Mouse (Mus musculus) C2C12 (cell line): ENCODE results near the gene Tmem38a. TPM values are rescaled to one million over a fixed set of nuclear protein-coding genes. Genes with fewer than 3 reads are reported as not detected.
A peak's percentile ranks its signal among the peaks of the same experiment; 100 is the strongest.

Experiments used
- H3K27me3 ChIP-seq: one replicate; pipeline ENCODE4 v1.6.1; 2011; ENCODE audit not compliant: control insufficient read depth, insufficient read depth, insufficient read length
- H3K36me3 ChIP-seq: one replicate; pipeline ENCODE4 v1.6.1; 2011; ENCODE audit not compliant: control insufficient read depth, insufficient read depth
- H3K4me3 ChIP-seq: one replicate; pipeline ENCODE4 v1.5.1; 2011; ENCODE audit warnings: mild to moderate bottlenecking, control low read depth; ENCODE audit not compliant: poor library complexity, insufficient read depth, severe bottlenecking
- H3K79me2 ChIP-seq: one replicate; pipeline ENCODE4 v1.6.1; 2011; ENCODE audit not compliant: control insufficient read depth, insufficient read depth
- H3K79me3 ChIP-seq: one replicate; pipeline ENCODE4 v1.6.1; 2011; ENCODE audit warnings: low read depth, control low read depth
- H3ac ChIP-seq: one replicate; pipeline ENCODE3; 2011; ENCODE audit warnings: low read depth; ENCODE audit not compliant: control insufficient read depth, insufficient read length
- CEBPB ChIP-seq: IDR thresholded peaks from one replicate; pipeline ENCODE4 v1.6.1; 2011; ENCODE audit warnings: low read depth, mild to moderate bottlenecking, control low read depth, moderate library complexity
- CTCF ChIP-seq: IDR thresholded peaks from one replicate; pipeline ENCODE4 v1.5.1; 2011; ENCODE audit not compliant: control insufficient read depth, insufficient read depth, insufficient read length
- FOSL1 ChIP-seq: IDR thresholded peaks from one replicate; pipeline ENCODE4 v1.8.0; 2011; ENCODE audit warnings: mild to moderate bottlenecking, low read length; ENCODE audit not compliant: poor library complexity, insufficient read depth, severe bottlenecking
- MAX ChIP-seq: IDR thresholded peaks from one replicate; pipeline ENCODE4 v1.6.1; 2011; ENCODE audit warnings: mild to moderate bottlenecking, control low read depth
- MYOD1 ChIP-seq: IDR thresholded peaks from one replicate; pipeline ENCODE4 v1.6.1; 2011; ENCODE audit warnings: low read depth; ENCODE audit not compliant: control insufficient read depth, insufficient read length
- MYOG ChIP-seq: IDR thresholded peaks from one replicate; pipeline ENCODE4 v1.6.1; 2011; ENCODE audit not compliant: control insufficient read depth, insufficient read length; ENCODE audit errors: extremely low read depth
- USF1 ChIP-seq: IDR thresholded peaks from one replicate; pipeline ENCODE4 v1.6.1; 2011; ENCODE audit warnings: low read depth, mild to moderate bottlenecking, control low read depth, moderate library complexity
- polyA plus RNA-seq: library from polyadenylated mRNA; unstranded; fragments of >200 nt; fragmentation: generic; extraction: Trizol; gene quantifications from one replicate; pipeline ENCODE4 v1.2.1, GENCODE M21; 2012; ENCODE audit warnings: missing spikeins

The Tmem38a gene
- polyA plus RNA-seq, 1 experiment, result 16.5 TPM

GRCm38 (mm10) chr8:72570633-72571610 is 933 bp upstream of the Tmem38a start, which contains the start of gene Smim7:
Gene Smim7 (minus strand): TSS chr8:72571088.
- peaks cover 40% of the 10 kb centered on the region for H3K79me2 ChIP-seq
- peaks cover 30% of the 10 kb centered on the region for H3K36me3 ChIP-seq
- TF ChIP-seq CTCF (no peak), FOSL1 (no peak), MAX (peak; percentile 54), USF1 (no peak), CEBPB (no peak)
- peak within 1 kb of the TSS; percentile 75 for H3ac ChIP-seq
- no peaks in the 10 kb centered on the region for H3K27me3 ChIP-seq
- peak within 1 kb of the TSS; percentile 52 for H3K4me3 ChIP-seq
- H3K79me3 ChIP-seq, result peaks cover 16% of the 10 kb centered on the region

GRCm38 (mm10) chr8:72572507-72572906 is 652 bp downstream of the Tmem38a start:
- Histone ChIP-seq H3K27me3 (no peaks in the 10 kb centered on the region), H3K79me2 (peaks cover 30% of the 10 kb centered on the region), H3ac (no peak overlapping the region), H3K36me3 (peaks cover 17% of the 10 kb centered on the region), H3K79me3 (peaks cover 16% of the 10 kb centered on the region), H3K4me3 (peak overlapping the region; percentile 52)
- TF ChIP-seq MYOG (no peak), MYOD1 (no peak), FOSL1 (no peak), CEBPB (no peak), MAX (no peak), USF1 (no peak), CTCF (no peak)

- Histone ChIP-seq H3K79me3 (peaks cover 14% of the 10 kb centered on the region), H3K36me3 (peaks cover 8% of the 10 kb centered on the region), H3K27me3 (no peaks in the 10 kb centered on the region), H3K79me2 (peaks cover 22% of the 10 kb centered on the region), H3ac (no peak overlapping the region), H3K4me3 (no peak overlapping the region)
- TF ChIP-seq CEBPB (no peak), USF1 (no peak), MAX (no peak), CTCF (no peak), MYOD1 (no peak), FOSL1 (no peak), MYOG (no peak)
These were observed 1.6 kb downstream of the Tmem38a start for GRCm38 (mm10) chr8:72573450-72573849.

- no peak overlapping the region for H3K4me3 ChIP-seq
- no peaks in the 10 kb centered on the region for H3K79me3 ChIP-seq
- H3K27me3 ChIP-seq, result no peaks in the 10 kb centered on the region
- H3ac ChIP-seq, result no peak overlapping the region
- H3K36me3 ChIP-seq, result no peaks in the 10 kb centered on the region
- H3K79me2 ChIP-seq, result no peaks in the 10 kb centered on the region
- no peak for TF ChIP-seq MAX
- no peak for TF ChIP-seq CTCF
- TF ChIP-seq MYOD1, result no peak
- TF ChIP-seq USF1, result no peak
- TF ChIP-seq MYOG, result no peak
- no peak for TF ChIP-seq CEBPB
- no peak for TF ChIP-seq FOSL1
These were observed 4.1 kb downstream of the Tmem38a start for GRCm38 (mm10) chr8:72575915-72576314.

- TF ChIP-seq MYOD1, result no peak
- no peak for TF ChIP-seq CTCF
- TF ChIP-seq CEBPB, result no peak
- TF ChIP-seq MAX, result no peak
- H3K27me3 ChIP-seq, result no peaks in the 10 kb centered on the region
- H3K36me3 ChIP-seq, result no peaks in the 10 kb centered on the region
- H3ac ChIP-seq, result no peak overlapping the region
- no peaks in the 10 kb centered on the region for H3K79me3 ChIP-seq
- no peak overlapping the region for H3K4me3 ChIP-seq
- H3K79me2 ChIP-seq, result no peaks in the 10 kb centered on the region
These were observed 5.4 kb downstream of the Tmem38a start for GRCm38 (mm10) chr8:72577266-72577665.

GRCm38 (mm10) chr8:72577941-72578340 is 6.1 kb downstream of the Tmem38a start:
- H3ac ChIP-seq, result no peak overlapping the region
- no peaks in the 10 kb centered on the region for H3K27me3 ChIP-seq
- no peaks in the 10 kb centered on the region for H3K36me3 ChIP-seq
- H3K79me3 ChIP-seq, result no peaks in the 10 kb centered on the region
- TF ChIP-seq CEBPB (no peak), CTCF (no peak), MYOD1 (no peak), MYOG (no peak), FOSL1 (no peak)
- no peak overlapping the region for H3K4me3 ChIP-seq
- no peaks in the 10 kb centered on the region for H3K79me2 ChIP-seq
